Comparison of ENCODE assay signal across 8 mouse cellular contexts in genomic region chr5:77807726-77808125, GRCm38 (mm10).
DNase-seq lines count a peak whose midpoint lies in the region; ATAC-seq and TF ChIP-seq lines count a peak whose summit lies in the region.
"Had no signal": no experiment of that assay in that cellular context is flagged by ENCODE, and none has a peak within 500 bp of the region (broad histone marks: within the 10 kb centered on the region; RNA-seq: fewer than 3 reads in every experiment).

No protein-coding gene starts in this region.

- H3K36me3 ChIP-seq in forebrain, postnatal 0 days (ENCODE audit: insufficient read depth), result no peaks in the 10 kb centered on the region
- H3K36me3 ChIP-seq in lung, embryonic 15.5 days, result no peaks in the 10 kb centered on the region
- H3K36me3 ChIP-seq: heart, embryonic 15.5 days had no signal

- H3K27ac ChIP-seq in forebrain, postnatal 0 days (ENCODE audit: low read depth, low read length), result no peak overlapping the region
- H3K27ac ChIP-seq in lung, embryonic 15.5 days, result no peak overlapping the region
- H3K27ac ChIP-seq: heart, embryonic 15.5 days had no signal

- WGBS in forebrain, postnatal 0 days, result 24% methylated on average over 3 of the region's 3 CpGs
- 37% methylated on average over 3 of the region's 3 CpGs for WGBS in lung, embryonic 15.5 days

- no peak overlapping the region for H3K4me3 ChIP-seq in forebrain, postnatal 0 days (ENCODE audit: low read depth, low read length)
- H3K4me3 ChIP-seq in lung, embryonic 15.5 days, result no peak overlapping the region
- H3K4me3 ChIP-seq: heart, embryonic 15.5 days had no signal

- H3K9me3 ChIP-seq in forebrain, postnatal 0 days (ENCODE audit: low read length), result no peaks in the 10 kb centered on the region
- no peaks in the 10 kb centered on the region for H3K9me3 ChIP-seq in lung, embryonic 15.5 days
- H3K9me3 ChIP-seq: heart, embryonic 15.5 days had no signal

- H3K4me1 ChIP-seq in forebrain, postnatal 0 days (ENCODE audit: insufficient read depth), result 0 out of 2 replicates have a peak, but pooled peaks cover 3% of the 10 kb centered on the region
- no peaks in the 10 kb centered on the region for H3K4me1 ChIP-seq in lung, embryonic 15.5 days
- H3K4me1 ChIP-seq: heart, embryonic 15.5 days had no signal

- H3K27me3 ChIP-seq in forebrain, postnatal 0 days (ENCODE audit: insufficient read depth, low read length), result no peaks in the 10 kb centered on the region
- no peaks in the 10 kb centered on the region for H3K27me3 ChIP-seq in lung, embryonic 15.5 days
- H3K27me3 ChIP-seq: heart, embryonic 15.5 days had no signal

- no peak overlapping the region for H3K4me2 ChIP-seq in forebrain, postnatal 0 days (ENCODE audit: low read depth)
- no peak overlapping the region for H3K4me2 ChIP-seq in lung, embryonic 15.5 days
- H3K4me2 ChIP-seq: heart, embryonic 15.5 days had no signal

- ATAC-seq in forebrain, postnatal 0 days, result peak; percentile 40
- 0 out of 2 replicates have a peak, but pooled peaks have one; percentile 47 for ATAC-seq in lung, embryonic 15.5 days (ENCODE audit: borderline replicate concordance, extremely low read depth, low FRiP score, low TSS enrichment)

- no peak overlapping the region for H3K9ac ChIP-seq in forebrain, postnatal 0 days
- H3K9ac ChIP-seq in lung, embryonic 15.5 days, result no peak overlapping the region
- H3K9ac ChIP-seq: heart, embryonic 15.5 days had no signal

- peak; percentile 94 for TF ChIP-seq CTCF in forebrain, postnatal 0 days (IDR thresholded peaks at IDR 0.05; ENCODE audit: low read depth)

- DNase-seq in 3134 (ENCODE audit: extremely low read depth, insufficient read length, low spot score) (peak; percentile 18), 3T3-L1 (ENCODE audit: low read depth, low spot score) (peak; percentile 68)
- DNase-seq in c-Kit-positive CD71-positive TER-119-positive erythroid progenitor cells, embryonic 14.5 days (ENCODE audit: low spot score), result peak; percentile 3
- DNase-seq in forebrain, postnatal 0 days, result peak; percentile 92
- peak; percentile 83 for DNase-seq in kidney, postnatal 4 days
- peak; percentile 83 for DNase-seq in right cerebral cortex, postnatal 4 days

Comparison
In these comparisons a context has a peak if more than half of its experiments do, and no peak if none do; other contexts are left out.
1. DNase-seq: peak in every context shown above with its lines; median percentile 92 in forebrain, postnatal 0 days; 83 in kidney, postnatal 4 days; 83 in right cerebral cortex, postnatal 4 days; 68 in 3T3-L1; 18 in 3134; 3 in c-Kit-positive CD71-positive TER-119-positive erythroid progenitor cells, embryonic 14.5 days.